Mouse (Mus musculus) CD4-positive naive resting alpha-beta T cell, adult 76 days (primary cell): Measurements from ENCODE around the gene Piezo1. TPM values are rescaled to one million over a fixed set of nuclear protein-coding genes. Genes with fewer than 3 reads are reported as not detected.

ENCODE experiments used
- total RNA-seq: library from RNA; stranded (reverse); gene quantifications from one replicate; pipeline ENCODE4 v1.2.4, GENCODE M21; 2023

Piezo1 gene
- total RNA-seq: 48.5 TPM

GRCm38 (mm10) chr8:122551265-122552051, at the start of gene Piezo1:
TSS of gene Piezo1 (minus strand) at chr8:122551329.

GRCm38 (mm10) chr8:122576648-122577022, 25.5 kb upstream of the Piezo1 start, which contains the start of gene Aprt:
TSS of gene Aprt (minus strand) at chr8:122576909.

GRCm38 (mm10) chr8:122567361-122568108, 16.4 kb upstream of the Piezo1 start, which contains the start of gene Cdt1:
TSS of gene Cdt1 (plus strand) at chr8:122568015.

GRCm38 (mm10) chr8:122475580-122476320, 75.4 kb downstream of the Piezo1 start, which contains the start of the genes Rnf166 and Ctu2:
TSS of gene Rnf166 (minus strand) at chr8:122476064.
TSS of gene Ctu2 (plus strand) at chr8:122476143.

DNA sequence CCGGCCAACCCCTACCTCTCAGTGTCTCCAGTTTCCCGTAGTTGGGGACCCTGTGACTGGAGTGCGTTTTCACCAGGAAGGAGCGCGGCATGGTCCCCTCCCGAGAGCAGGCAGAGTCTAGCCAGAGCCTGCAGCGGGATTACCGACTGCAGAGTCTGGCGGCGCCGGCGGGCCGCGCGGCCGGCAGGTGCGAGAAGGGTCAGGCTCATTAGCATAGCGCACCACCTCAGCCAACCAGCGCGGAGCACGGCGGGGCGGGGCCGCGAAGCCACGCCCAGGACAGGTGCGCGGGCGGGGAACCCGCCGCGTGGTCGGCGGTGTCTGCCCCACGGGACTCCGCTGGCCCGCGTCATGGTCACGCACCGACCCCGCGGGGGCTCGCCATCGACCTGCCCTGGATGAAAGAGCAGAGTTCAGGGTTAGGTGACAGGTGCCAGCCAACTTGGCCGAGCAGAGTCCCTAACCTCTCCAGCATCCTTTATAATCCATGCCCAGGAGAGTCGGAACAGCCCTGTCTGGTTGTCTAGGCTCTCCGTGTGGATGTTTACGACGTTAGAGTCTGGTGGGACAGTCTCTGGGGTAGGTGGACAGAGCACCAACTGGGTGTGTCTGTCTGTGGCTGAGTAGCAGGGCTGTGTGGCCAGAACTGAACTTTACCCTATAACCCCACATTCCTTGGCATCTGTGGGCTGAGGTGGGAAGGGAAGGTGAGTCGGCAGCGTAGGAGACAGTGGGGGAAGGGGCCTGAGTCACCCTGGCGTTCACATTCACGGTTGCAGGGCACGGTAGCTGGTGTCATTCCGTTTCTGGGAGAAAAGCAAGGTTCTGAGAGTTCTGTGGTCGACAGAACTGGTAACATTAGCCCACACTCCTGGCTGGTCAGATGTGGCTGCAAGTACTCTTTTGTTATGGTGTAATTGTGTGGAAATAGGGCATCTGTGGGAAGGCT, 90.3 kb downstream of the Piezo1 start, which contains the start of gene Snai3:
Gene Snai3, minus strand, starts transcription at position 210 of the 949 bp plus-strand sequence.

DNA sequence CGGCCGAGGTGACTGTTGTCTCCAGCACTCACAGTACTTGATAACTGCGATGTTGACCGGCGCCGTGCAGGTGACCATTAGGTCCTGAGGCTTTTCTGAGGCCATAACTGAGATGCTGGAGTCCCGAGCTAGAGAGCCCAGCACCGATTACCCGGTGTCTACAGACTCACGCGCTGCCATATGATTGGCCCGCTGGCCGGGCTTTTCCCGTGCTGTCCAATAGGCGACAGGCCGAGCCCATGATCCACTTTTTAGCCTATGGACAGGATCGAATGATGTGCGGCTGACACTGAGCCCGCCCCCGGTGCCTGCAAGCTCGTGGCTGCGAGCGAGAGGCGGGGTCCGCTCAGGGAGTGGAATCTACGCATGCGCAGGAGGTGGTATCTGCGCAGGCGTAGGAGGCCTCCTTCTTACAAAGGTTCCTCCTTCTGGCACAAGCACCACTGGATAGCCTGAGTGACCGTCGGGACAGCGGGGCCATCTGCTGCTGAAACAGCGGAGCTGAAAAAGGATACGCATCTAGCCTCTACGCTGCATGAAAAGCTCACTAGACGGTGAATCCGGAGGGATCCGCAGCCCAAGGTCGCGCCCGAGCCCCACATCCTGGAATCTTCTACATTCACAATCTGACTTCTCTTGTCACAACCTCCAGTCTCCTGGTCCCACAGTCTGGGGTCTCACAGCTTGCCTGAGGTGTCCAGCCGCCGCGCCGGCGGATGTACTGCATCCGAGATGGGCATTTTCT, 107.7 kb downstream of the Piezo1 start, which contains the start of gene Mvd:
Gene Mvd, minus strand, starts transcription at position 161 of the 745 bp plus-strand sequence.

GRCm38 (mm10) chr8:122432443-122433268, 118.5 kb downstream of the Piezo1 start, which contains the start of gene Cyba:
TSS of gene Cyba (minus strand) at chr8:122432930.

Other genes starting within 250 kb of the Piezo1 start
- not detected for gene Trhr2, start 190.6 kb downstream of the Piezo1 start, total RNA-seq
- gene Zc3h18, start 174.7 kb downstream of the Piezo1 start, total RNA-seq: 102 TPM
- not detected for gene Il17c, start 129.3 kb downstream of the Piezo1 start, total RNA-seq
- gene Cyba, start 118.4 kb downstream of the Piezo1 start, total RNA-seq: 143 TPM
- 9.9 TPM for gene Mvd, start 107.9 kb downstream of the Piezo1 start, total RNA-seq
- 1.3 TPM for gene Snai3, start 90.6 kb downstream of the Piezo1 start, total RNA-seq
- gene Rnf166, start 75.3 kb downstream of the Piezo1 start, total RNA-seq: 67.6 TPM
- 57.6 TPM for gene Ctu2, start 75.2 kb downstream of the Piezo1 start, total RNA-seq
- 75.8 TPM for gene Cdt1, start 16.7 kb upstream of the Piezo1 start, total RNA-seq
- gene Aprt, start 25.6 kb upstream of the Piezo1 start, total RNA-seq: 75.6 TPM
- gene Galns, start 60.1 kb upstream of the Piezo1 start, total RNA-seq: 7.9 TPM
- 34.8 TPM for gene Trappc2l, start 60.3 kb upstream of the Piezo1 start, total RNA-seq
- gene Pabpn1l, start 71.4 kb upstream of the Piezo1 start, total RNA-seq: not detected
- 8.0 TPM for gene Cbfa2t3, start 147.8 kb upstream of the Piezo1 start, total RNA-seq
- 8.6 TPM for gene Acsf3, start 224.2 kb upstream of the Piezo1 start, total RNA-seq